Mouse (Mus musculus) ES-Bruce4 (cell line): ENCODE data around the gene RPS10-NUDT3. TPM values are rescaled to one million over a fixed set of nuclear protein-coding genes. Genes with fewer than 3 reads are reported as not detected.
"Not testable (repeated sequence)": the region's sequence is repeated elsewhere in the genome, so short reads cannot be mapped to it uniquely, and the experiment has no call there.

Source experiments
- H3K27ac ChIP-seq: 2 replicates; pipeline ENCODE4 v1.5.1; 2012; ENCODE audit warnings: low read length, inconsistent platforms; ENCODE audit not compliant: insufficient read depth
- H3K27me3 ChIP-seq: 2 replicates; pipeline ENCODE4 v1.6.1; 2012; ENCODE audit warnings: mild to moderate bottlenecking, low read length, inconsistent platforms; ENCODE audit not compliant: control insufficient read depth, poor library complexity, insufficient read depth, severe bottlenecking
- H3K36me3 ChIP-seq: 2 replicates; pipeline ENCODE4 v1.6.1; 2012; ENCODE audit warnings: inconsistent platforms, mild to moderate bottlenecking, low read length, moderate library complexity; ENCODE audit not compliant: control insufficient read depth, poor library complexity, insufficient read depth, severe bottlenecking
- H3K4me1 ChIP-seq: one replicate; pipeline ENCODE4 v1.8.1; 2011; ENCODE audit warnings: low read length; ENCODE audit not compliant: control insufficient read depth, insufficient read depth
- H3K4me3 ChIP-seq: 2 replicates; pipeline ENCODE4 v1.5.1; 2011; ENCODE audit warnings: low read depth, mild to moderate bottlenecking, low read length
- H3K9ac ChIP-seq: 2 replicates; pipeline ENCODE4 v1.6.1; 2012; ENCODE audit warnings: low read depth, mild to moderate bottlenecking, inconsistent platforms; ENCODE audit not compliant: poor library complexity, severe bottlenecking
- H3K9me3 ChIP-seq: replicated peaks from 2 replicates; pipeline ENCODE4 v1.6.1; 2012; ENCODE audit warnings: mild to moderate bottlenecking, low read length, inconsistent platforms; ENCODE audit not compliant: control insufficient read depth, poor library complexity, insufficient read depth, severe bottlenecking
- CTCF ChIP-seq: IDR thresholded peaks from one replicate; pipeline ENCODE4 v1.8.1; 2011; ENCODE audit warnings: low read depth, low read length
- EP300 ChIP-seq: IDR thresholded peaks from 2 replicates; pipeline ENCODE4 v1.6.1; 2011; ENCODE audit warnings: low read depth, low read length; ENCODE audit not compliant: insufficient read depth
- POLR2A ChIP-seq: IDR thresholded peaks from one replicate; pipeline ENCODE4 v1.8.1; 2011; ENCODE audit warnings: low read length; ENCODE audit not compliant: insufficient read depth
- polyA plus RNA-seq: library from polyadenylated mRNA; stranded (reverse); fragments of >200 nt; gene quantifications from 2 replicates; pipeline ENCODE4 v1.2.4, GENCODE M21; 2011; ENCODE audit warnings: low read depth; ENCODE audit not compliant: missing spikeins, insufficient read depth, insufficient read length

Gene RPS10-NUDT3
- polyA plus RNA-seq, 1 experiment, result not detected

DNA sequence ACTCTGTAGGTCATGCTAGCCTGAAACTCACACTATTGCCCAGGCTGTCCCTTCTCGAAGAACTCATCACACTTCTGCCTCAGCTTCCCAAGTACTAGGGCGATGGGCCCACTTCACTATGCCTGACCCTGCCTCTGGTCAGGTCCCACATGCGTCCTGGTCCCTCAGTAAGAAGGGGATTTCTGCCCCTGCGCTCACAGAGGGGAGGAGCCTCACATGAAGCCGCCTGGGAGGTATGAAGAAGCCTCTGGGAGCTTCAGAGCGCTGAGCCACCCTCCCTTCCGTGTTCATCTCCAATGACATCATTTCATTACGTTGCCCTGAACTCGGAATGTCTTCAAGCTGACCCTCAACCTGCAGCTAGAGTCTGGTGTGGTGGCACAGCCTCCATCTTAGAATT, 8.7 kb upstream of the RPS10-NUDT3 start:
- Histone ChIP-seq H3K4me3 (no peak overlapping the region), H3K9ac (no peak overlapping the region), H3K9me3 (no peaks in the 10 kb centered on the region), H3K27ac (no peak overlapping the region), H3K27me3 (no peaks in the 10 kb centered on the region), H3K36me3 (no peaks in the 10 kb centered on the region), H3K4me1 (peaks cover 2% of the 10 kb centered on the region)
- TF ChIP-seq CTCF, result no peak
- TF ChIP-seq POLR2A, result no peak
- no peak for TF ChIP-seq EP300

GRCm38 (mm10) chr17:27643101-27643500, 8.1 kb upstream of the RPS10-NUDT3 start:
- Histone ChIP-seq H3K4me1 (peaks cover 2% of the 10 kb centered on the region), H3K9ac (no peak overlapping the region), H3K27ac (no peak overlapping the region), H3K27me3 (no peaks in the 10 kb centered on the region), H3K9me3 (no peaks in the 10 kb centered on the region), H3K4me3 (no peak overlapping the region), H3K36me3 (no peaks in the 10 kb centered on the region)
- TF ChIP-seq CTCF, result no peak
- TF ChIP-seq EP300, result no peak
- TF ChIP-seq POLR2A, result no peak

DNA sequence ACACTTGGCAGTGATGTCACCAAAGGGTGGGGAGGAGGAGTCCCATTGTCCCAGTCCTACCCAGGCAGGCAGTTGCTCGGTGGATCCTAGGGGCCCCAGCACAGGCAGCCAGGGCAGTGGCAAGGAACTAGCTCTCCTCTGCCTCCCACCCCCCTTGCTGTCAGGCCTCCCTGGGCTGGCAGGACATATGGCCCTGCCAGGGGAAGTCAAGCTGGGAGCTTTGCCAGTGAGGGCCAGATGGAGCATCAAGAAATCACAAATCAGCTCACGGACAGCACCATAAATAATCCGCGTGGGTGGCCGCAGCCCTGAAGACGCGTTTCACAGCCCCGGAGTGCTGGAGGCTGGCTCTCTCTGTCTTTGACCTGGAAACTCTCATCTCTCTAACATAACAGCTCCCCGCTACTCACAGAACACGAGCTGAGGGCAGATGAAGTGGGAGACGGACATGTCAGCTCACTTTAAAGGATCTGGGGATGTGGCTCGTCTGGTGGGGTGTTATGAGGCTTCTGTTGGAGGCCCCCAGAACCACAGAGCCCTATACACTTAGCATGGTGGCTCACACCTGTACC, 7.6 kb upstream of the RPS10-NUDT3 start:
- Histone ChIP-seq H3K4me1 (peaks cover 2% of the 10 kb centered on the region), H3K36me3 (no peaks in the 10 kb centered on the region), H3K4me3 (no peak overlapping the region), H3K27ac (no peak overlapping the region), H3K27me3 (no peaks in the 10 kb centered on the region), H3K9me3 (no peaks in the 10 kb centered on the region), H3K9ac (no peak overlapping the region)
- TF ChIP-seq EP300 (no peak), CTCF (no peak), POLR2A (no peak)

GRCm38 (mm10) chr17:27639851-27640250, 4.8 kb upstream of the RPS10-NUDT3 start:
- H3K4me1 ChIP-seq, H3K27ac ChIP-seq, H3K9ac ChIP-seq, H3K4me3 ChIP-seq, H3K27me3 ChIP-seq, H3K9me3 ChIP-seq, H3K36me3 ChIP-seq: not testable (repeated sequence)

DNA sequence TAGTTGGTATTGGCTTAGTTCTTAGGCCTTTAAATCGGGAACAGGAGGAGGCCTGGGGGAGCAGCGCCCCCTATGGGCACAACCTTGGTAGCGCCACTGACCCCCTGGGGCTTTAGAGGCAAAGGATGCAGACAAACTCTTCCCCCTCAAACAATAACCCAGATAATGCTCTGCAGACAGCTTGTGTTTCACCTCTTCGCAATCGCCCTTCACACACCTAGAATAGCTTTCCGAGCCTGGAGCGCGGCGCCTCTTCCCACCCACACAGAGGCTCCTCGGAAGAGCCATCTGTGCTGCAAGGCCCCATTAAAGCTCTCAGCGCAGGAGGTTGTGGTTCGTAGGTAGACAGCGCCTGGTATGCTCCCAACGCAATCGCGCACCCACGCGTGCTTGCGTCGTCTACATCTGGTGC, 3.9 kb upstream of the RPS10-NUDT3 start:
- no peak overlapping the region for H3K9ac ChIP-seq
- no peaks in the 10 kb centered on the region for H3K27me3 ChIP-seq
- TF ChIP-seq EP300, result no peak
- TF ChIP-seq POLR2A, result no peak
- TF ChIP-seq CTCF, result peak; percentile 83
- H3K4me1 ChIP-seq, result peaks cover 5% of the 10 kb centered on the region
- no peaks in the 10 kb centered on the region for H3K9me3 ChIP-seq
- H3K4me3 ChIP-seq, result no peak overlapping the region
- no peak overlapping the region for H3K27ac ChIP-seq
- peaks cover 9% of the 10 kb centered on the region for H3K36me3 ChIP-seq

DNA sequence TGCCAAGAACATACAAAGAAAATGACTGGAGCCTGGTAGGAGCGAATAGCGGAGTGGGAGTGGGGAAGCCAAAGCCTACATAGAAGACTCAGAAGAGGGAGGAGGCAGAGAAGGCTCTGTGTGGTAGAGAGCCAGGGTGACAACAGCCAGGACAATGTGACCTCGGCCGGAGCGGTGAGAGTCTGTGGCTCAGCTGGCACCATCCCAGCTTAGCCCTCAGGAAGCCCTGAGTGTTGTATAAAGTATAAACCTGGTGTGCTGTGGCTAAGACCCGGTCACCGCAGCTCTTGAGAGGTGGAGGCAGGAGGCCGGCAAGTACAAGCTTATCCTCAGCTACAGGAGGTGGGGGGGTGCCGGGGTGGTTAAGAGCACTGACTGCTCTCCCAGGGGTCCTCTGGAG, 2.3 kb upstream of the RPS10-NUDT3 start:
- H3K9me3 ChIP-seq, result no peaks in the 10 kb centered on the region
- H3K27me3 ChIP-seq, result no peaks in the 10 kb centered on the region
- H3K4me3 ChIP-seq, result no peak overlapping the region
- peaks cover 25% of the 10 kb centered on the region for H3K36me3 ChIP-seq
- H3K4me1 ChIP-seq, result peaks cover 5% of the 10 kb centered on the region
- no peak overlapping the region for H3K27ac ChIP-seq
- H3K9ac ChIP-seq, result no peak overlapping the region
- TF ChIP-seq CTCF (no peak), POLR2A (no peak), EP300 (no peak)
